Mouse (Mus musculus) liver, postnatal 0 days (tissue): ENCODE results near the gene Agbl4. TPM values are rescaled to one million over a fixed set of nuclear protein-coding genes. Genes with fewer than 3 reads are reported as not detected.

Experiments
- ATAC-seq: fragments of 200-750 bp; cut with Nextera tagmentation; 2 replicates; pipeline ENCODE4 v1.8.0; 2017; ENCODE audit warnings: mild to moderate bottlenecking, moderate library complexity
- DNase-seq: peaks from one replicate; pipeline ENCODE4 v3.0.0-alpha.2; 2016
- H3K27ac ChIP-seq: fragments of 300-500 bp; sonication (generic); 2 replicates; pipeline ENCODE4 v1.5.1; 2014; ENCODE audit warnings: antibody characterized with exemption, moderate library complexity, mild to moderate bottlenecking, low read depth
- H3K27me3 ChIP-seq: fragments of 300-500 bp; sonication (generic); 2 replicates; pipeline ENCODE4 v1.6.1; 2014; ENCODE audit warnings: low read length, control low read depth, mixed read lengths; ENCODE audit not compliant: insufficient read depth
- H3K36me3 ChIP-seq: fragments of 300-500 bp; sonication (generic); replicated peaks from 2 replicates; pipeline ENCODE4 v1.6.1; 2014; ENCODE audit warnings: mild to moderate bottlenecking, control low read depth, low read length, moderate library complexity, mixed read lengths; ENCODE audit not compliant: insufficient read depth
- H3K4me1 ChIP-seq: fragments of 300-500 bp; sonication (generic); 2 replicates; pipeline ENCODE4 v1.6.1; 2014; ENCODE audit warnings: antibody characterized with exemption, mild to moderate bottlenecking, control low read depth; ENCODE audit not compliant: insufficient read depth
- H3K4me2 ChIP-seq: fragments of 300-500 bp; sonication (generic); 2 replicates; pipeline ENCODE4 v1.6.1; 2014; ENCODE audit warnings: low read depth, mild to moderate bottlenecking, low read length, moderate library complexity, mixed read lengths
- H3K4me3 ChIP-seq: fragments of 300-500 bp; sonication (generic); 2 replicates; pipeline ENCODE4 v1.5.1; 2014; ENCODE audit warnings: low read depth, low read length
- H3K9ac ChIP-seq: fragments of 300-500 bp; sonication (generic); replicated peaks from 2 replicates; pipeline ENCODE4 v1.6.1; 2014; ENCODE audit warnings: mild to moderate bottlenecking, moderate library complexity
- H3K9me3 ChIP-seq: fragments of 300-500 bp; sonication (generic); 2 replicates; pipeline ENCODE4 v1.6.1; 2016; ENCODE audit warnings: mild to moderate bottlenecking, control low read depth, low read length, mixed read lengths
- CTCF ChIP-seq: sonication (generic); IDR thresholded peaks from 2 replicates; pipeline ENCODE4 v1.5.1; 2016; ENCODE audit warnings: antibody characterized with exemption, low read depth
- EP300 ChIP-seq: IDR thresholded peaks from 2 replicates; pipeline ENCODE4 v1.6.1; 2016; ENCODE audit warnings: antibody characterized with exemption, low read depth, mild to moderate bottlenecking
- WGBS: fragments of 180-500 bp; shearing (Covaris S2); extraction: QIAGEN DNeasy Blood & Tissue Kit; methylation state at CpG from one replicate; pipeline ENCODE4 v1.1.7; 2014; ENCODE audit not compliant: insufficient replicate concordance; 5-methylcytosine and 5-hydroxymethylcytosine counted together
- polyA plus RNA-seq: library from polyadenylated mRNA; unstranded; fragments of >200 nt; fragmentation: Nextera tagmentation; extraction: Ambion mirVana; gene quantifications from 2 replicates; pipeline ENCODE4 v1.2.1, GENCODE M21; 2015

Gene Agbl4
- polyA plus RNA-seq, 1 experiment from 2014 or later = not detected

GRCm38 (mm10) chr4:111349965-111350364, 952.5 kb downstream of the Agbl4 start:
- Histone ChIP-seq H3K27ac (no peak overlapping the region), H3K9ac (no peak overlapping the region), H3K4me3 (no peak overlapping the region), H3K36me3 (no peaks in the 10 kb centered on the region), H3K9me3 (no peaks in the 10 kb centered on the region), H3K4me2 (no peak overlapping the region), H3K4me1 (no peaks in the 10 kb centered on the region; the same call in 1 of the 2 replicates), H3K27me3 (no peaks in the 10 kb centered on the region)
- TF ChIP-seq CTCF (no peak), EP300 (no peak)
- DNase-seq (no peak), ATAC-seq (no peak)
- WGBS = 68% methylated on average over 4 of the region's 4 CpGs

DNA sequence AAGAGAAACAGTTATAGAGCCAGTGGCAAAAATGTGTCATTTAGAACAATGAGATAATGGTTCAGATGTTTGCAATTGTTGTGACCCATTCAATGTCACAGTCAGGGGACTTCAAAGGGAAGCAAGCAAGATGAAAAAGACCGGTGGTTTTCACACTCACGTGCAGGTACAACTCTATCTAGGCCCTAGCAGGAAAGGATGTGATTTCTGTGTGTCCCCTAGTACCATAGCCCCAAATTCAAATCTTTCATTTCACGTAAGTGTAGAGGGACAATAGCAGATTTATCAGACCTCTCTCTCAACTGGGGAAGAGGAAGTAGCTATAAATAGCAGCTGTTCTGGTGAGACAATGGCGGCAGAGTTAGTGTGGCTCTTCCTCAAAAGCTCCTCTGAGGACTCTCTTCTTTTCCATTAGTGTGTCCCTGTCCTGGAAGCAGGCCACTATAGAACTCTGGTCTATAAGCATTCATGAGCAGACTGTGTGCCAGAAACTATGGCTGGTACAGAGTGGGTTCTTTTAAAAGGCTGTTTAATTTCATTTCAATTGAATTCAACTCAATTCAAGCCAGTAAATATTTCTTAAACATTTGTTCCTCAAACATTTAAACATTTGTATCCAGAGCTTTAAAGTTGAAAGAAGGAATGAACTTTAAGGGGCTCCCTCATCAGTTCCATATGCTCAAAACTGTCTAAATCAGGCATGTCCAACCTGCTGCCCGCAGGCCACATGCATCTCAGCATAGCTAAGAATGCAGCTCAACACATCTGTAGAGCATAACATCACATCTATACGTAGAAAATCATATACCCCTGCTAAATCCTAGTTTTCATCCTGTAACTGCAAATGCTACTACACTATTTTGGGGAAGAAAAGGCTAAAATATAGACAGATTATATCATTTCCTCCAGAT, 953.4 kb downstream of the Agbl4 start:
- 49% methylated on average over 6 of the region's 6 CpGs for WGBS
- Histone ChIP-seq H3K4me3 (no peak overlapping the region), H3K36me3 (no peaks in the 10 kb centered on the region), H3K9ac (no peak overlapping the region), H3K9me3 (no peaks in the 10 kb centered on the region), H3K4me1 (no peaks in the 10 kb centered on the region; the same call in 1 of the 2 replicates), H3K27me3 (no peaks in the 10 kb centered on the region), H3K4me2 (no peak overlapping the region), H3K27ac (no peak overlapping the region)
- ATAC-seq = no peak
- no peak for DNase-seq
- TF ChIP-seq EP300 (no peak), CTCF (no peak)

GRCm38 (mm10) chr4:111356584-111357115, 959.2 kb downstream of the Agbl4 start:
- Histone ChIP-seq H3K9ac (no peak overlapping the region), H3K4me3 (no peak overlapping the region), H3K4me1 (no peaks in the 10 kb centered on the region), H3K9me3 (no peaks in the 10 kb centered on the region), H3K4me2 (no peak overlapping the region), H3K36me3 (no peaks in the 10 kb centered on the region), H3K27me3 (no peaks in the 10 kb centered on the region), H3K27ac (no peak overlapping the region)
- WGBS = 63% methylated on average over 4 of the region's 4 CpGs
- ATAC-seq (no peak), DNase-seq (no peak)
- no peak for TF ChIP-seq EP300
- no peak for TF ChIP-seq CTCF

- Histone ChIP-seq H3K4me2 (no peak overlapping the region), H3K4me1 (no peaks in the 10 kb centered on the region), H3K9ac (no peak overlapping the region), H3K27ac (no peak overlapping the region), H3K9me3 (no peaks in the 10 kb centered on the region), H3K4me3 (no peak overlapping the region), H3K36me3 (no peaks in the 10 kb centered on the region), H3K27me3 (no peaks in the 10 kb centered on the region)
- ATAC-seq = no peak
- no peak for TF ChIP-seq CTCF
- no peak for TF ChIP-seq EP300
- WGBS = 48% methylated on average over 3 of the region's 3 CpGs
- DNase-seq = no peak
Measured at GRCm38 (mm10) chr4:111357176-111357575, 959.7 kb downstream of the Agbl4 start.

- Histone ChIP-seq H3K4me3 (no peak overlapping the region), H3K4me1 (no peaks in the 10 kb centered on the region), H3K4me2 (no peak overlapping the region), H3K27ac (no peak overlapping the region), H3K27me3 (no peaks in the 10 kb centered on the region), H3K9ac (no peak overlapping the region), H3K36me3 (no peaks in the 10 kb centered on the region), H3K9me3 (no peaks in the 10 kb centered on the region)
- DNase-seq (no peak), ATAC-seq (no peak)
- WGBS = 66% methylated on average over 2 of the region's 2 CpGs
- no peak for TF ChIP-seq CTCF
- TF ChIP-seq EP300 = no peak
Measured at GRCm38 (mm10) chr4:111364199-111364598, 966.7 kb downstream of the Agbl4 start.

GRCm38 (mm10) chr4:111367771-111368170, 970.3 kb downstream of the Agbl4 start:
- ATAC-seq = no peak
- 73% methylated on average over 2 of the region's 2 CpGs for WGBS

More at GRCm38 (mm10) chr4:111367771-111368170, 970.3 kb downstream of the Agbl4 start:
- Histone ChIP-seq H3K4me1 (no peaks in the 10 kb centered on the region), H3K27ac (no peak overlapping the region), H3K9ac (no peak overlapping the region), H3K36me3 (no peaks in the 10 kb centered on the region), H3K27me3 (no peaks in the 10 kb centered on the region), H3K4me2 (no peak overlapping the region), H3K9me3 (no peaks in the 10 kb centered on the region), H3K4me3 (no peak overlapping the region)
- no peak for TF ChIP-seq EP300
- DNase-seq = no peak
